Mouse (Mus musculus): Measurements from ENCODE around the gene Tbc1d7. TPM values are rescaled to one million over a fixed set of nuclear protein-coding genes. Genes with fewer than 3 reads are reported as not detected.

Tbc1d7 gene
- total and polyA plus RNA-seq, 3 experiments = 9.4 to 82.5 (median 11.6) TPM

GRCm38 (mm10) chr13:43182465-43183201 lies 11.3 kb upstream of the Tbc1d7 start:
- peaks cover 7% of the 10 kb centered on the region for H3K9me3 ChIP-seq (replicated peaks)
- peak overlapping the region; percentile 36; the same call in 1 of the 2 replicates for H3K4me3 ChIP-seq (ENCODE audit: low read depth, low read length)
- H3K4me1 ChIP-seq (ENCODE audit: insufficient read depth, low read depth, low read length) = peaks cover 67% of the 10 kb centered on the region
- ATAC-seq (ENCODE audit: extremely low read depth, insufficient number of reproducible peaks, low FRiP score, poor library complexity, severe bottlenecking) = peak; percentile 73
- DNase-seq (ENCODE audit: low spot score) = no peak
- TF ChIP-seq CTCF (IDR thresholded peaks at IDR 0.05; ENCODE audit: low read depth, low read length) (peak; percentile 67), TAL1 (conservative IDR thresholded peaks at IDR 0.05; ENCODE audit: low read depth, low read length) (no peak), GATA1 (IDR thresholded peaks at IDR 0.05; ENCODE audit: borderline replicate concordance, low read length) (no peak)
- no peaks in the 10 kb centered on the region for H3K36me3 ChIP-seq (replicated peaks)
- H3K27me3 ChIP-seq (ENCODE audit: insufficient read depth, low read length) = peaks cover 36% of the 10 kb centered on the region

GRCm38 (mm10) chr13:43181104-43181503 lies 9.8 kb upstream of the Tbc1d7 start:
- peaks cover 37% of the 10 kb centered on the region for H3K27me3 ChIP-seq (ENCODE audit: insufficient read depth, low read length)
- H3K36me3 ChIP-seq (replicated peaks) = no peaks in the 10 kb centered on the region
- H3K4me1 ChIP-seq (ENCODE audit: insufficient read depth, low read depth, low read length) = peaks cover 68% of the 10 kb centered on the region
- no peak for TF ChIP-seq TAL1 (conservative IDR thresholded peaks at IDR 0.05; ENCODE audit: low read depth, low read length)
- TF ChIP-seq CTCF (IDR thresholded peaks at IDR 0.05; ENCODE audit: low read depth, low read length) = no peak
- TF ChIP-seq GATA2 (IDR thresholded peaks at IDR 0.05; ENCODE audit: borderline replicate concordance, low read depth, low read length) = no peak
- TF ChIP-seq GATA1 (IDR thresholded peaks at IDR 0.05; ENCODE audit: borderline replicate concordance, low read length) = no peak
- TF ChIP-seq POLR2AphosphoS5 (IDR thresholded peaks at IDR 0.05; ENCODE audit: insufficient replicate concordance, low read depth, low read length) = no peak
- DNase-seq (ENCODE audit: low spot score) = peak; percentile 58
- ATAC-seq (ENCODE audit: extremely low read depth, insufficient number of reproducible peaks, low FRiP score, poor library complexity, severe bottlenecking) = peak; percentile 76
- peak overlapping the region; percentile 37; the same call in 1 of the 2 replicates for H3K4me3 ChIP-seq (ENCODE audit: low read depth, low read length)
- H3K9me3 ChIP-seq (replicated peaks) = peaks cover 6% of the 10 kb centered on the region

- ATAC-seq (ENCODE audit: extremely low read depth, insufficient number of reproducible peaks, low FRiP score, poor library complexity, severe bottlenecking) = no peak
- no peak for DNase-seq (ENCODE audit: low spot score)
Observed at GRCm38 (mm10) chr13:43177317-43177716, 6.0 kb upstream of the Tbc1d7 start.

GRCm38 (mm10) chr13:43176676-43177075 lies 5.4 kb upstream of the Tbc1d7 start:
- Histone ChIP-seq H3K4me1 (ENCODE audit: insufficient read depth, low read depth, low read length) (peaks cover 57% of the 10 kb centered on the region), H3K9me3 (replicated peaks) (no peaks in the 10 kb centered on the region), H3K36me3 (replicated peaks) (no peaks in the 10 kb centered on the region), H3K27me3 (ENCODE audit: insufficient read depth, low read length) (peaks cover 21% of the 10 kb centered on the region), H3K4me3 (ENCODE audit: low read depth, low read length) (no peak overlapping the region)
- no peak for TF ChIP-seq GATA2 (IDR thresholded peaks at IDR 0.05; ENCODE audit: borderline replicate concordance, low read depth, low read length)
- no peak for TF ChIP-seq TAL1 (conservative IDR thresholded peaks at IDR 0.05; ENCODE audit: low read depth, low read length)
- TF ChIP-seq POLR2AphosphoS5 (IDR thresholded peaks at IDR 0.05; ENCODE audit: insufficient replicate concordance, low read depth, low read length) = no peak
- no peak for TF ChIP-seq GATA1 (IDR thresholded peaks at IDR 0.05; ENCODE audit: borderline replicate concordance, low read length)
- no peak for TF ChIP-seq CTCF (IDR thresholded peaks at IDR 0.05; ENCODE audit: low read depth, low read length)
- ATAC-seq (ENCODE audit: extremely low read depth, insufficient number of reproducible peaks, low FRiP score, poor library complexity, severe bottlenecking) (no peak), DNase-seq (ENCODE audit: low spot score) (no peak)

More at GRCm38 (mm10) chr13:43177317-43177716, 6.0 kb upstream of the Tbc1d7 start:
- H3K4me1 ChIP-seq (ENCODE audit: insufficient read depth, low read depth, low read length) = peaks cover 58% of the 10 kb centered on the region
- no peaks in the 10 kb centered on the region for H3K9me3 ChIP-seq (replicated peaks)
- no peaks in the 10 kb centered on the region for H3K36me3 ChIP-seq (replicated peaks)
- peaks cover 27% of the 10 kb centered on the region for H3K27me3 ChIP-seq (ENCODE audit: insufficient read depth, low read length)
- no peak for TF ChIP-seq CTCF (IDR thresholded peaks at IDR 0.05; ENCODE audit: low read depth, low read length)
- no peak for TF ChIP-seq POLR2AphosphoS5 (IDR thresholded peaks at IDR 0.05; ENCODE audit: insufficient replicate concordance, low read depth, low read length)
- no peak for TF ChIP-seq GATA2 (IDR thresholded peaks at IDR 0.05; ENCODE audit: borderline replicate concordance, low read depth, low read length)
- TF ChIP-seq GATA1 (IDR thresholded peaks at IDR 0.05; ENCODE audit: borderline replicate concordance, low read length) = no peak
- TF ChIP-seq TAL1 (conservative IDR thresholded peaks at IDR 0.05; ENCODE audit: low read depth, low read length) = no peak
- no peak overlapping the region for H3K4me3 ChIP-seq (ENCODE audit: low read depth, low read length)

- no peak overlapping the region for H3K4me3 ChIP-seq (ENCODE audit: low read depth, low read length)
- peak; percentile 42; the same call in 1 of the 2 replicates for ATAC-seq (ENCODE audit: extremely low read depth, insufficient number of reproducible peaks, low FRiP score, poor library complexity, severe bottlenecking)
Observed at GRCm38 (mm10) chr13:43173262-43173661, 2.0 kb upstream of the Tbc1d7 start.

DNA sequence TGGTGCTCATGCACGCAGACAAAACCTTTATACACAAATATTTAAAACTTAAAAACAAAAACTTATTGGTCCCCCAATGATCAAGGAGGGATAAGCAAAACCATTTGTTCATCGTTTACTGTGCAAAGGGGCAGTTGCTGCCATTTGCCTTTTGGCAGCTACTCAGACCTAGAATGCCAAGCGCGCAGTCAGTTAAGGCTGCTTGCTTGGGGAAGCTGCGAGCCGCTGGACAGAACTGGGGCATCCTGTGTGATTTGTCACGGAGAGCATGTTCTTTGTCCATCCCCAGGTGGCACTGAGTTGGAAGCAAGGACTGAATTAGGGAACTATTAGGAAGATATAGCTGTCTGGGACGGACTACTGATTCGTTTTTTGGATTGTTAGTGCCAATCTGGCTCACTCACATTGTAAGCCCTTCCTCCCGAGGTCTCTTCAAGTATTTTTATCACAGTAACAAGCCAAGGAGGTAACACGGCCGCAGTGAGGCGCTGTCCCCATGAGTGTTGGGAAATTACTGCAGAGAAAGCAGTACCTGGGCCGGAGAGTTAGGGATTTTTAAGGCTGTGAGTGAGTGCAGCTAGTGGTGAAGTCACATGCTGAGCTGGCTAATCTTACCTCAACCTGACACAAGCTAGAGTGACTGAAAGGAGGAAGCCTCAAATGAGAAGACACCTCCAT lies 874 bp upstream of the Tbc1d7 start:
- H3K27me3 ChIP-seq (ENCODE audit: insufficient read depth, low read length) = peaks cover 5% of the 10 kb centered on the region; the same call in 1 of the 2 replicates
- ATAC-seq (ENCODE audit: extremely low read depth, insufficient number of reproducible peaks, low FRiP score, poor library complexity, severe bottlenecking) (no peak), DNase-seq (ENCODE audit: low spot score) (no peak)
- TF ChIP-seq GATA1 (IDR thresholded peaks at IDR 0.05; ENCODE audit: borderline replicate concordance, low read length) (no peak), TAL1 (conservative IDR thresholded peaks at IDR 0.05; ENCODE audit: low read depth, low read length) (no peak), CTCF (IDR thresholded peaks at IDR 0.05; ENCODE audit: low read depth, low read length) (no peak), POLR2AphosphoS5 (IDR thresholded peaks at IDR 0.05; ENCODE audit: insufficient replicate concordance, low read depth, low read length) (no peak), GATA2 (IDR thresholded peaks at IDR 0.05; ENCODE audit: borderline replicate concordance, low read depth, low read length) (no peak)
- peak overlapping the region; percentile 73; the same call in 1 of the 2 replicates for H3K4me3 ChIP-seq (ENCODE audit: low read depth, low read length)
- H3K4me1 ChIP-seq (ENCODE audit: insufficient read depth, low read depth, low read length) = peaks cover 36% of the 10 kb centered on the region
- peaks cover 16% of the 10 kb centered on the region for H3K36me3 ChIP-seq (replicated peaks)
- no peaks in the 10 kb centered on the region for H3K9me3 ChIP-seq (replicated peaks)

More at GRCm38 (mm10) chr13:43173262-43173661, 2.0 kb upstream of the Tbc1d7 start:
- TF ChIP-seq POLR2AphosphoS5 (IDR thresholded peaks at IDR 0.05; ENCODE audit: insufficient replicate concordance, low read depth, low read length) = no peak
- no peak for TF ChIP-seq GATA1 (IDR thresholded peaks at IDR 0.05; ENCODE audit: borderline replicate concordance, low read length)
- peak; percentile 72 for TF ChIP-seq CTCF (IDR thresholded peaks at IDR 0.05; ENCODE audit: low read depth, low read length)
- no peaks in the 10 kb centered on the region for H3K9me3 ChIP-seq (replicated peaks)
- peaks cover 36% of the 10 kb centered on the region for H3K4me1 ChIP-seq (ENCODE audit: insufficient read depth, low read depth, low read length)
- peak; percentile 25 for DNase-seq (ENCODE audit: low spot score)
- peaks cover 8% of the 10 kb centered on the region for H3K36me3 ChIP-seq (replicated peaks)
- H3K27me3 ChIP-seq (ENCODE audit: insufficient read depth, low read length) = peaks cover 6% of the 10 kb centered on the region; the same call in 1 of the 2 replicates

Measured in G1E (cell line).